In the genomic region with DNA sequence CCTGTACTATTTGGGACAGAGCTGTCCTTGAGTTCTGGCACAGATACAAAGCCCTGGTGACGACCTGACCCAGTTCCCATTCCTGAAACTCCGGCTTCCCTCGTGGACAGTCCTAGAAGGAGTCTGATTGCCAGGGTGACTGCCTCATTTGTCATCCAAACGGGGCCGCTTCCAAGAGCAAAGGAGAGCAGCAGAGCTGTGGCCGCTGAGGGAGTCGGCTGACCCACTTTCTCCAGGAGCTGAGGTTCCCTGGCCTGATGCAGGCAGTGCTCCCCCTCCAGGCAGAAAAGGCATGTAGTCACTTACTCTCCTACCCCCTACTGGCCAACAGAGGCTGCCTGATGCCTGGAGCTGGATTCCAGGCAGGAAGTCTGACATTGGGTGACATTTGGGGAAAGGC, we compare ENCODE assay signal across 7 mouse cellular contexts.
A peak's percentile ranks its signal among the peaks of the same experiment; 100 is the strongest.
DNase-seq lines count a peak whose midpoint lies in the region; ATAC-seq and TF ChIP-seq lines count a peak whose summit lies in the region.

No protein-coding gene starts in this region.

- peak; percentile 28 for DNase-seq in WW6 (ENCODE audit: low read depth, low spot score)
- DNase-seq in embryo, embryonic 10 days (ENCODE audit: low spot score) = peak; percentile 77
- DNase-seq in layer of hippocampus, adult 9-11 months = peak; percentile 72
- DNase-seq in mesoderm, embryonic 11.5 days (ENCODE audit: low read depth, low spot score) = peak; percentile 56

- no peaks in the 10 kb centered on the region for H3K9me3 ChIP-seq in E14TG2a.4 (ENCODE audit: low read length)
- H3K9me3 ChIP-seq in heart, embryonic 12.5 days (replicated peaks) = no peaks in the 10 kb centered on the region
- no peaks in the 10 kb centered on the region for H3K9me3 ChIP-seq in stomach, embryonic 15.5 days

- H3K4me2 ChIP-seq in heart, embryonic 12.5 days = no peak overlapping the region
- H3K4me2 ChIP-seq in stomach, embryonic 15.5 days = no peak overlapping the region

- 19% methylated on average over 7 of the region's 7 CpGs for WGBS in heart, embryonic 12.5 days
- WGBS in stomach, embryonic 15.5 days = 24% methylated on average over 7 of the region's 7 CpGs

- no peak overlapping the region for H3K27ac ChIP-seq in heart, embryonic 12.5 days (ENCODE audit: poor library complexity, severe bottlenecking)
- H3K27ac ChIP-seq in stomach, embryonic 15.5 days = no peak overlapping the region

- TF ChIP-seq CTCF in E14TG2a.4 (conservative IDR thresholded peaks at IDR 0.05; ENCODE audit: low read length) = peak; percentile 62

- peaks cover 22% of the 10 kb centered on the region for H3K4me1 ChIP-seq in E14TG2a.4 (replicated peaks; ENCODE audit: low read depth, low read length)
- H3K4me1 ChIP-seq in heart, embryonic 12.5 days (replicated peaks) = 0 out of 2 replicates have a peak, but pooled peaks cover 8% of the 10 kb centered on the region
- H3K4me1 ChIP-seq in stomach, embryonic 15.5 days = 0 out of 2 replicates have a peak, but pooled peaks cover 2% of the 10 kb centered on the region

- no peak overlapping the region for H3K9ac ChIP-seq in heart, embryonic 12.5 days
- no peak overlapping the region for H3K9ac ChIP-seq in stomach, embryonic 15.5 days

- peaks cover 38% of the 10 kb centered on the region for H3K27me3 ChIP-seq in E14TG2a.4 (ENCODE audit: insufficient read depth, low read length)
- peaks cover 18% of the 10 kb centered on the region for H3K27me3 ChIP-seq in heart, embryonic 12.5 days (replicated peaks)
- no peaks in the 10 kb centered on the region for H3K27me3 ChIP-seq in stomach, embryonic 15.5 days (replicated peaks)

- H3K36me3 ChIP-seq in E14TG2a.4 (ENCODE audit: insufficient read depth, low read length) = no peaks in the 10 kb centered on the region
- H3K36me3 ChIP-seq in heart, embryonic 12.5 days = no peaks in the 10 kb centered on the region
- no peaks in the 10 kb centered on the region for H3K36me3 ChIP-seq in stomach, embryonic 15.5 days

- ATAC-seq in heart, embryonic 12.5 days (ENCODE audit: insufficient number of reproducible peaks, low FRiP score) = peak; percentile 18; the same call in 1 of the 2 replicates
- ATAC-seq in stomach, embryonic 15.5 days (ENCODE audit: insufficient read depth, low FRiP score, low read depth) = peak; percentile 37

- H3K4me3 ChIP-seq in E14TG2a.4 (replicated peaks; ENCODE audit: low read length) = no peak overlapping the region
- no peak overlapping the region for H3K4me3 ChIP-seq in heart, embryonic 12.5 days
- no peak overlapping the region for H3K4me3 ChIP-seq in stomach, embryonic 15.5 days (replicated peaks)
